Mouse (Mus musculus) heart, embryonic 14.5 days (tissue): ENCODE measurements around the gene Wdr75. TPM values are rescaled to one million over a fixed set of nuclear protein-coding genes. Genes with fewer than 3 reads are reported as not detected.

Source experiments
- ATAC-seq: fragments of 200-750 bp; cut with Nextera tagmentation; 2 replicates; pipeline ENCODE4 v1.8.0; 2017; ENCODE audit warnings: low read depth, moderate TSS enrichment; ENCODE audit not compliant: insufficient number of reproducible peaks, insufficient read depth, low FRiP score
- H3K27ac ChIP-seq, 2 experiments: fragments of 200-500 bp in 1 of 2; fragments of 300-500 bp in 1 of 2; sonication (generic) in 1 of 2; replicated peaks in 1 of 2; 2 replicates each; pipeline ENCODE4 v1.5.1; 2012 to 2014; ENCODE audit warnings: low read depth in 2 of 2, low read length in 2 of 2, control low read depth in 1 of 2, mild to moderate bottlenecking in 1 of 2, mixed read lengths in 1 of 2; ENCODE audit not compliant: control insufficient read depth in 1 of 2, insufficient read depth in 1 of 2
- H3K27me3 ChIP-seq: fragments of 300-500 bp; sonication (generic); 2 replicates; pipeline ENCODE4 v1.6.1; 2014; ENCODE audit warnings: mild to moderate bottlenecking, low read length, control low read depth; ENCODE audit not compliant: control insufficient read depth, insufficient read depth
- H3K36me3 ChIP-seq: fragments of 300-500 bp; sonication (generic); 2 replicates; pipeline ENCODE4 v1.6.1; 2014; ENCODE audit warnings: mild to moderate bottlenecking, control low read depth, low read length, mixed read lengths; ENCODE audit not compliant: control insufficient read depth, insufficient read depth
- H3K4me1 ChIP-seq, 2 experiments: fragments of 200-500 bp in 1 of 2; fragments of 300-500 bp in 1 of 2; sonication (generic) in 1 of 2; 2 replicates each; pipeline ENCODE4 v1.6.1; 2012 to 2014; ENCODE audit warnings: low read length in 2 of 2, control low read depth in 1 of 2, mixed read lengths in 1 of 2; ENCODE audit not compliant: control insufficient read depth in 2 of 2, insufficient read depth in 2 of 2
- H3K4me2 ChIP-seq: fragments of 300-500 bp; sonication (generic); 2 replicates; pipeline ENCODE4 v1.6.1; 2014; ENCODE audit warnings: mild to moderate bottlenecking, low read length
- H3K4me3 ChIP-seq, 2 experiments: fragments of 200-500 bp in 1 of 2; fragments of 300-500 bp in 1 of 2; sonication (generic) in 1 of 2; 2 replicates each; pipeline ENCODE4 v1.5.1; 2012 to 2014; ENCODE audit warnings: low read length in 2 of 2, mild to moderate bottlenecking in 2 of 2, control low read depth in 1 of 2, low read depth in 1 of 2, moderate library complexity in 1 of 2; ENCODE audit not compliant: control insufficient read depth in 1 of 2, insufficient read depth in 1 of 2
- H3K9ac ChIP-seq: fragments of 300-500 bp; sonication (generic); 2 replicates; pipeline ENCODE4 v1.6.1; 2014; ENCODE audit warnings: mild to moderate bottlenecking, low read length
- H3K9me3 ChIP-seq: fragments of 300-500 bp; sonication (generic); 2 replicates; pipeline ENCODE4 v1.6.1; 2016; ENCODE audit warnings: low read length, control low read depth; ENCODE audit not compliant: control insufficient read depth
- WGBS: fragments of 180-500 bp; shearing (Covaris S2); extraction: QIAGEN DNeasy Blood & Tissue Kit; methylation state at CpG from one replicate; pipeline ENCODE4 v1.1.7; 2014; 5-methylcytosine and 5-hydroxymethylcytosine counted together
- polyA plus RNA-seq: library from polyadenylated mRNA; unstranded; fragments of >200 nt; fragmentation: Nextera tagmentation; extraction: Ambion mirVana; gene quantifications from 2 replicates; pipeline ENCODE4 v1.2.1, GENCODE M21; 2014

The Wdr75 gene
- polyA plus RNA-seq, 1 experiment from 2014 or later = 44.0 TPM

DNA sequence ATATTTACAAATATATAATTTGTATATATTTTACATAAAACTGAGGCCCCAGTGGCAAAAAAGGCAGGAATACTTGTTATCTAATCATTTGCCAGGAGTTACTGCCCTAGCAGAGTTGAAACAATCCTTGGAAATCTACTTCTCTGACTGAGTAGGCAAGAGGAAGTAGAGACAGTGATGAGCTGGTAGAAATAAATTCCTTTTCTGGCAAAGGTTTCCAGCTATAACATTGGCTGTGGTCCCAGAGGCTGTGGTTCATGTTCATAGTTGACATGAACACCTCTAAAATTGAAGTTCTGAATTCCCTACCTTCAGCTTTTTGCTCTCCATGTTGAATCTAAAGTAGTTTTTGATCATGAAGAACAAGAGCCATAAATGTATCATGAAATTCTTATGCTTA is 43.3 kb downstream of the Wdr75 start:
- Histone ChIP-seq H3K4me1 (peaks cover 2 to 13% of the 10 kb centered on the region in 2 experiments; a peak in 2 of 4 replicates), H3K4me3 (no peak overlapping the region), H3K27me3 (no peaks in the 10 kb centered on the region), H3K4me2 (no peak overlapping the region), H3K27ac (no peak overlapping the region), H3K9ac (no peak overlapping the region), H3K9me3 (no peaks in the 10 kb centered on the region), H3K36me3 (no peaks in the 10 kb centered on the region)
- ATAC-seq = no peak

DNA sequence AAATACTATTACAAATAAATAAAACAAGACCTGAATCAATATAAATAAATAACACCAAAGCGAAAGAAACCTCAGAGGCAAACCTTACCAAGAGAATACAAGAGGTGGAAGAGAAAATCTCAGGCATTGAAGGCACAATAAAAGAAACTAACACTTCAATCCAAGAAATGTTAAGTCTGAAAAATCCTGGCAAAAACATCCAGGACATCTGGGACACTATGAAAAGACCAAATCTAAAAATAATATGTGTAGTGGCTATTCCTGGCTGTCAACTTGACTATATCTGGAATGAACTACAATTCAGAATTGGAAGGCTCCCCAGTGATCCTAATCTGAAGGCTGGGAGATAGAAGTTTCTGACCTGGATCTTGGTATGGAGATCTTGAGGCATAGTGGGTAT is 50.5 kb downstream of the Wdr75 start:
- Histone ChIP-seq H3K27ac (no peak overlapping the region), H3K36me3 (no peaks in the 10 kb centered on the region), H3K9me3 (peaks cover 3% of the 10 kb centered on the region; the same call in 1 of the 2 replicates), H3K9ac (no peak overlapping the region), H3K4me1 (peaks cover 0 to 8% of the 10 kb centered on the region in 2 experiments; a peak in 1 of 4 replicates), H3K27me3 (no peaks in the 10 kb centered on the region), H3K4me2 (no peak overlapping the region), H3K4me3 (no peak overlapping the region)
- 94% methylated on average over 1 of the region's 1 CpGs for WGBS
- ATAC-seq = no peak

DNA sequence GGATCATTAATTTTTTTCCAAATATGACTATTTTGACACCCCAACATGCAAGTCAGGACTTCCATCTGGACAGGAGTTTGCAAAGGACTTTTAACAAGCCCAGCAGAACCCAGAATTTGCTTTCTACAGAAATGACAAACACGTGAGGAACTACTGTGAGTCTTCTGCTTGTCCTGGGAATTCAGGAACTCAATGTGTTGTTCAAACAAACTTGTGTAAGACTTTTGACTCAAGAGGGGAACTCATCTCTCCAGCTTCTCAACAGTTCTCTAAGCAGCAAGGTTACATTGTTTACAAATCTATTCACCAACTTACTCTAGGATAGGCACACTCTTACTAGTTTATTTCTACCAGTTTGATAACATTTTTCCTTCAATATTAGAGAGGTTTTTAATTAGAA is 63.1 kb downstream of the Wdr75 start:
- 63% methylated on average over 1 of the region's 1 CpGs for WGBS
- no peak for ATAC-seq

DNA sequence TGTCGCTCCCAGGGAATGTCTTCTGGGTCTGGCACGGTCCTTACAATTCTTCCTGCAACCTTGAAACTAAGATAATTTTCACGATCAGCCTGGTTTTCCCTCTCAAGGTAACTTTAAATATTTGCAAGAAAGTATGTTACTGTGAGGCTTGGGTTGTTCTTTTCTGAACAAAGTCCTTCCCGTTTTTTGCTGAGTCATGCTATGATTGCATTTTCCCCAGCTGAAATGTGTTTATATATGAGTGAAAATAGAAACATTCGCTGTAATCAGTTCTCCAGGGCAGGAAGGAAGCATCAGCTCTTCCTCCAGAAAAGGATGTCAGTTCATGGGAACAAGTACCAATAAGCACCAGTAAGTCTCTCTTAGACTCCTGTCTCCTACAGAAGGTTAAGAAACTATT is 65.4 kb downstream of the Wdr75 start:
- no peak for ATAC-seq
- Histone ChIP-seq H3K4me2 (peak overlapping the region; percentile 5; the same call in 1 of the 2 replicates), H3K27ac (peak overlapping the region in 1 of 2 experiments; percentile 41; a peak in 1 of 4 replicates), H3K27me3 (no peaks in the 10 kb centered on the region), H3K4me3 (no peak overlapping the region), H3K36me3 (no peaks in the 10 kb centered on the region), H3K9me3 (no peaks in the 10 kb centered on the region), H3K4me1 (peaks cover 8 to 21% of the 10 kb centered on the region in 2 experiments), H3K9ac (no peak overlapping the region)
- 38% methylated on average over 5 of the region's 5 CpGs for WGBS

More for the DNA sequence above, 63.1 kb downstream of the Wdr75 start:
- H3K4me2 ChIP-seq = no peak overlapping the region
- H3K4me3 ChIP-seq = no peak overlapping the region
- H3K9ac ChIP-seq = no peak overlapping the region
- no peaks in the 10 kb centered on the region for H3K36me3 ChIP-seq
- H3K27ac ChIP-seq = no peak overlapping the region
- 0 out of 4 replicates have a peak, but pooled peaks cover 0 to 9% of the 10 kb centered on the region in 2 experiments for H3K4me1 ChIP-seq
- no peaks in the 10 kb centered on the region for H3K27me3 ChIP-seq
- H3K9me3 ChIP-seq = no peaks in the 10 kb centered on the region

DNA sequence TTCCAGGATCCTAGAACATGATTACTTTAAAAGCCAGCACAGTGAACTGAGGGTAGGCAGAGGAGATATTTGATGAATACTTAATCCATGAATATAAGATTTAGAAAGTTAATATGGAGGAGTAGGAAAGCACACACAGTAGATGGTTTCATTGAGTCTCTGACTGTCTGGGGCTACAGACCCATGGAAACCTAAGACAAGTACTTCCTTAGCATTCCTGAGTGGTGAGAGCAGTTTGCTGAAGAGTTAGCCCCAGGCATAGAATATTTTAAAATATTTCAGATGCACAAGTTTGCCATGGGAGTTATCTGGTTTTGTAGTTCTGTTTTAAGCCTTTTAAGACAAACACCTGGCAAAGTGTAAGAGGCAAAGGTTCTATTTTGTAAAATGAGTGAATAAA is 66.2 kb downstream of the Wdr75 start:
- peaks cover 12 to 28% of the 10 kb centered on the region in 2 experiments for H3K4me1 ChIP-seq
- no peaks in the 10 kb centered on the region for H3K9me3 ChIP-seq
- no peaks in the 10 kb centered on the region for H3K36me3 ChIP-seq
- H3K27me3 ChIP-seq = no peaks in the 10 kb centered on the region
- H3K4me3 ChIP-seq = no peak overlapping the region
- H3K9ac ChIP-seq = no peak overlapping the region
- H3K4me2 ChIP-seq = no peak overlapping the region
- ATAC-seq = no peak
- no peak overlapping the region; a peak in 1 of 4 replicates for H3K27ac ChIP-seq

DNA sequence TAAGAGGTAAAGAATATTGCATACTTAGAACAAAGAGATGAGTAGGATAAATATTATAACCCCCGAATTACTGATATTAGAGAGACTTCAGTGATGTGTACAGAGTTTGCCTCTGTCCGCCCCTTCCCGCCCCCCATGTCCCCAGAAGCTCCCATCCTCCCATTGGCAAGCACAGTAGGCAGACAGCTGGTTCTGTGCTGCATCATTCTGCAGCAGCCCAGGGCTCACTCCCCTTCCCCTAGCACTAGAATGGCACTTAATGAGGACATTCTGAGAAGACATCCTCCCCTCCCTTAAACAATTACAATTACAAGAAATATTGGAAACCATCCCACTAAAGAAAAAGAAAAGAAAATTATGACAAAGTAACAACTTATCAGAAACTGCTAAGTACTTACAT is 68.7 kb downstream of the Wdr75 start:
- 91% methylated on average over 3 of the region's 3 CpGs for WGBS
- no peak overlapping the region for H3K4me3 ChIP-seq
- no peak for ATAC-seq
- H3K27ac ChIP-seq = no peak overlapping the region
- H3K9me3 ChIP-seq = no peaks in the 10 kb centered on the region
- no peak overlapping the region for H3K9ac ChIP-seq
- no peak overlapping the region for H3K4me2 ChIP-seq
- no peaks in the 10 kb centered on the region for H3K27me3 ChIP-seq
- H3K36me3 ChIP-seq = no peaks in the 10 kb centered on the region
- peaks cover 12 to 45% of the 10 kb centered on the region in 2 experiments for H3K4me1 ChIP-seq

DNA sequence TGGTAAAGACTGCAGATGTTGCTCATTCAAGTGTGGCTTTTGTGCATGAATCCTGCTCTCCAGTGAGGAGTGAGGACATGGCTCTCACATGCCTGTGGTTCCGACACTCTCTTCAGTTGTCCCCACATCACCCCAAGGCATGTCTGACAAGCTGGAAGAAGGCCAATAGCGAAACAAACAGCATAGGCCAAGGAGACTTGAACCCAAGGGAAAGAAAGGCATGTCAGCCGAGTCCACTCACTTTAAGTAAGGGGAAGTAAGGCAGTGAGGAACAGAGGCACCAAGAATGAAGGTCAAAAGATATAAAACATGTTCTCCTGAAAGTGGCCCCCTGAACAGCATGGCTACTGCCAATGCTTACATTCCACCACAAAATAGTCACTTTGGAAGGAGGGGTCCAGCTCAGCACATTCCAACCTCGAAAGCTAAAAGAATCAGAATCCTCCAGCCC is 69.6 kb downstream of the Wdr75 start:
- no peaks in the 10 kb centered on the region for H3K27me3 ChIP-seq
- H3K36me3 ChIP-seq = no peaks in the 10 kb centered on the region
- H3K9ac ChIP-seq = no peak overlapping the region
- H3K27ac ChIP-seq = peak overlapping the region; percentile 3 to 39; a peak in 2 of 4 replicates
- no peak overlapping the region for H3K4me3 ChIP-seq
- H3K4me1 ChIP-seq = peaks cover 12 to 45% of the 10 kb centered on the region in 2 experiments
- no peaks in the 10 kb centered on the region for H3K9me3 ChIP-seq
- 43% methylated on average over 4 of the region's 4 CpGs for WGBS
- no peak overlapping the region for H3K4me2 ChIP-seq
- no peak for ATAC-seq

DNA sequence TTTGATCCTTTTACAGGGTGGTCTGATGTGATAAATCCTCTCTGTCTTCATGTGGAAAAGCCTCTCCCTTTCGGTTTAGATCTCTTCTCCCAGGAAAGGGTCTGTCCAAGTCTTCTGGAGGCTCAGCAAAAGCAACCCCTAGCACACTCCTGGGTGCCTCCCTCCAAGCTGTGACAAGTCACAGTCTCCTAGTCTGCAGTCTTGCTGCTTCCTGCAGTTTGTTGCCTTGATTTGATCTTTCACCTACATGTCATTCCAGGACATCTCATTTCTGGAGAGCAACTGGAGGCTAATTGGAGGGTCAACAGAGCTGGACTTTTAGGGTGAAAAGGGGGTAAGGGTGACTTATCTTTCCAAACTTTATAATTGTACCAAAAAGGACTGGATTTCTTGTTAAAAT is 70.3 kb downstream of the Wdr75 start:
- Histone ChIP-seq H3K9ac (no peak overlapping the region), H3K27me3 (no peaks in the 10 kb centered on the region), H3K4me3 (no peak overlapping the region), H3K4me2 (no peak overlapping the region), H3K27ac (peak overlapping the region in 1 of 2 experiments; percentile 45; a peak in 2 of 4 replicates), H3K4me1 (peaks cover 12 to 38% of the 10 kb centered on the region in 2 experiments), H3K9me3 (no peaks in the 10 kb centered on the region), H3K36me3 (no peaks in the 10 kb centered on the region)
- whole genome bisulfite sequencing = 21% methylated on average over 1 of the region's 1 CpGs
- no peak for ATAC-seq
